Mouse (Mus musculus) C2C12 (cell line): ENCODE results near the gene Lpar4. TPM values are rescaled to one million over a fixed set of nuclear protein-coding genes. Genes with fewer than 3 reads are reported as not detected.

Experiments used
- H3K27me3 ChIP-seq: one replicate; pipeline ENCODE4 v1.6.1; 2011; ENCODE audit not compliant: control insufficient read depth, insufficient read depth, insufficient read length
- H3K36me3 ChIP-seq: one replicate; pipeline ENCODE4 v1.6.1; 2011; ENCODE audit not compliant: control insufficient read depth, insufficient read depth
- H3K4me3 ChIP-seq: one replicate; pipeline ENCODE4 v1.5.1; 2011; ENCODE audit warnings: mild to moderate bottlenecking, control low read depth; ENCODE audit not compliant: poor library complexity, insufficient read depth, severe bottlenecking
- H3K79me2 ChIP-seq: one replicate; pipeline ENCODE4 v1.6.1; 2011; ENCODE audit not compliant: control insufficient read depth, insufficient read depth
- H3K79me3 ChIP-seq: one replicate; pipeline ENCODE4 v1.6.1; 2011; ENCODE audit warnings: low read depth, control low read depth
- H3ac ChIP-seq: one replicate; pipeline ENCODE3; 2011; ENCODE audit warnings: low read depth; ENCODE audit not compliant: control insufficient read depth, insufficient read length
- CEBPB ChIP-seq: IDR thresholded peaks from one replicate; pipeline ENCODE4 v1.6.1; 2011; ENCODE audit warnings: low read depth, mild to moderate bottlenecking, control low read depth, moderate library complexity
- CTCF ChIP-seq: IDR thresholded peaks from one replicate; pipeline ENCODE4 v1.5.1; 2011; ENCODE audit not compliant: control insufficient read depth, insufficient read depth, insufficient read length
- FOSL1 ChIP-seq: IDR thresholded peaks from one replicate; pipeline ENCODE4 v1.8.0; 2011; ENCODE audit warnings: mild to moderate bottlenecking, low read length; ENCODE audit not compliant: poor library complexity, insufficient read depth, severe bottlenecking
- MAX ChIP-seq: IDR thresholded peaks from one replicate; pipeline ENCODE4 v1.6.1; 2011; ENCODE audit warnings: mild to moderate bottlenecking, control low read depth
- MYOD1 ChIP-seq: IDR thresholded peaks from one replicate; pipeline ENCODE4 v1.6.1; 2011; ENCODE audit warnings: low read depth; ENCODE audit not compliant: control insufficient read depth, insufficient read length
- MYOG ChIP-seq: IDR thresholded peaks from one replicate; pipeline ENCODE4 v1.6.1; 2011; ENCODE audit not compliant: control insufficient read depth, insufficient read length; ENCODE audit errors: extremely low read depth
- USF1 ChIP-seq: IDR thresholded peaks from one replicate; pipeline ENCODE4 v1.6.1; 2011; ENCODE audit warnings: low read depth, mild to moderate bottlenecking, control low read depth, moderate library complexity
- polyA plus RNA-seq: library from polyadenylated mRNA; unstranded; fragments of >200 nt; fragmentation: generic; extraction: Trizol; gene quantifications from one replicate; pipeline ENCODE4 v1.2.1, GENCODE M21; 2012; ENCODE audit warnings: missing spikeins

Gene Lpar4
- polyA plus RNA-seq, 1 experiment = 0.26 TPM

DNA sequence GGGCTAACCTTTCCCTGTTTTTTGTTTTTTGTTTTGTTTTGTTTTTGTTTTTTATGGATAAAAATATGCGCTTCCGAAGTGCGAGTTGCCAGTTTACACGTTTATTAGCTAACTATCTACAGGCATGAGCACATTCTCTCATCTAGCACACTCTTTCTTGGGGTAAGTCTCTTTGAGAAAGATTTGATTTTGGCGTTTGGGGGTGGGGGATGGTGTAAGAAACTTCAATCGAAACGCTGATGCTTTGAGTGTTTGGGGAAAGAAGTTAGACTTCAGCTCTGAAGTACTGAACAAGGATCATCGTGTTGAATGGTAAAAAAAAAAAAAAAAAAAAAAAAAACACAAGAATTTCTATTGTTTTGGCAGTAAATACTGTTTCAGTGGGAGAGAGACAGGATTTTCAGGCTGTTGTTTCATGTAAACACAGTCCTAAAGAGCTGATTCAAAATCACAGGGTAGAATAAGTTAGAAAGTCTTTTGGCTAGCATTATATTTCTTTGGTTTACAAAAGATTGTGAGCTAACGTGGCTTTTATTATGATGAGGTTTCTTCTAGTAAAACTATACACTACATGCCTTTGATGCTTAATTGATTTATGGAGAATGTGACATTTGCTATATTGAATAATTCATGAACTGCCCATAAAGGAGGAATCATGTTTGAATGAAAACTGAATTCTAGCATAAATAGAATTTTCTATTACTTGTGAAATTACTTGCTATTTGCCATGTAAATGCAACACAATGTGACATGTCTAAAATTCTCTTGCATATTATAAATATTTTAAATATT lies 599 bp downstream of the Lpar4 start:
- no peak for TF ChIP-seq CTCF
- no peaks in the 10 kb centered on the region for H3K79me3 ChIP-seq
- no peaks in the 10 kb centered on the region for H3K79me2 ChIP-seq
- H3K36me3 ChIP-seq = no peaks in the 10 kb centered on the region
- no peaks in the 10 kb centered on the region for H3K27me3 ChIP-seq
- peak overlapping the region; percentile 21 for H3K4me3 ChIP-seq
- H3ac ChIP-seq = no peak overlapping the region

DNA sequence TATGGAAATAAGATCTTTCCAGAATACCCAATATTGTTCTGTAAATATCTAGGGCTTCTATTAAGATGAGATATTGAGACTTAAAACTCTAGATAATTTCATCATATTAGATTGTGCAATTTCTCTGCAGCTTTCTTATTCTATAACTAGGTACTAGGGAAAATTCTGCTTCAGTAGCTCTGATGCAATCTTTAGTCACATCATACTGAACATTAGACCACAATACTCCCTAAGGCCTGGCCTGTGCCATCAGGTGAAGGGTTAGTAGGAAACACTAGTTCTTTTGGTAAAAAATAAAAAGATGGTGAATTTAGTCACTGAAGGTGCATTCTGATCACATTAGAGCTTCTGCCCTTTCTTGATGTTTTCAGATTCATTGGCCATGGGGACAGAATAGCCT lies 4.1 kb downstream of the Lpar4 start:
- no peak overlapping the region for H3K4me3 ChIP-seq
- no peaks in the 10 kb centered on the region for H3K27me3 ChIP-seq
- no peaks in the 10 kb centered on the region for H3K79me3 ChIP-seq
- no peaks in the 10 kb centered on the region for H3K36me3 ChIP-seq
- TF ChIP-seq FOSL1 (no peak), CEBPB (no peak), MAX (no peak), MYOG (no peak), USF1 (no peak), CTCF (no peak), MYOD1 (no peak)
- no peak overlapping the region for H3ac ChIP-seq
- no peaks in the 10 kb centered on the region for H3K79me2 ChIP-seq

DNA sequence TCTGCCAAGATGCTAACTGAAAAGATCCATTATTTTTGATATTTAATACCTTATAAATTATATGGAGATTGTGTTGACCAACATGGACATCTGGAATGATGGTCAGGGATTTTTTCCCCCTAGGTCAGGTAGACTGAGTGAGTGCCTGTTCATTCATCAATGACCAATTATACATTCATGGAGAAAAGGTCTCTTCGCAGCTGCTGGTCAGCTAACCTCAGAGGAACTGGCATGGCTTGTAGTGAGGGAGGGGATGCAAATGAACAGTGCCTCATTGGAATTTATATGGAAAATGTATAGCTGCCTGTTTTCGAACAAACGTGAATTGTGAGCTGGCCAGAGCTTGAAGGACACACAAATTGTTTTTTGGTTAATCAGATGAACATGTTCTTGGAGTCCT lies 18.9 kb downstream of the Lpar4 start:
- H3ac ChIP-seq = no peak overlapping the region
- TF ChIP-seq CTCF = no peak
- TF ChIP-seq MYOG = no peak
- no peak for TF ChIP-seq FOSL1
- TF ChIP-seq MAX = no peak
- TF ChIP-seq USF1 = no peak
- TF ChIP-seq CEBPB = no peak
- no peak for TF ChIP-seq MYOD1
- H3K79me2 ChIP-seq = no peaks in the 10 kb centered on the region
- no peaks in the 10 kb centered on the region for H3K36me3 ChIP-seq
- H3K27me3 ChIP-seq = no peaks in the 10 kb centered on the region
- no peak overlapping the region for H3K4me3 ChIP-seq
- H3K79me3 ChIP-seq = no peaks in the 10 kb centered on the region

DNA sequence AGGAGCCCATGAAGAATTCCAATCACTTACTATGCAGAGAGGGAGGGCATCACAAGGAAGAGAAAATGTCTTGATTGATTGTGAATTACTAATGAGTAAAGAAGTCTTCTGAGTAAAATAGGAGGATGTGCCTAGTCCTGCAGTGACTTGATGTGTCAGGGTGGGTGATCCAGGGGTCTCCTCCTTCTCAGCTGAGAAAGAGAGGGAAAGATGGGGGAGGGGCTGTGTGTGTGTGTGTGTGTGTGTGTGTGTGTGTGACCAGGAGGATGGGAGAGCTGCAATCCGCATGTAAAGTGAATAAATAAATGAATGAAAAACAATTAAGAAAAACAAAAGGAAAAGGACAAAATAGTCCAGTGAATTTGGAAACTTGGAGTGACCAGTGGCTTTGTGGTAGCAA lies 30.1 kb downstream of the Lpar4 start:
- no peak overlapping the region for H3K4me3 ChIP-seq
- TF ChIP-seq MAX (no peak), MYOD1 (no peak), CTCF (no peak), MYOG (no peak), USF1 (no peak), FOSL1 (no peak), CEBPB (no peak)
- H3K36me3 ChIP-seq = no peaks in the 10 kb centered on the region
- H3ac ChIP-seq = no peak overlapping the region
- no peaks in the 10 kb centered on the region for H3K79me2 ChIP-seq
- H3K79me3 ChIP-seq = no peaks in the 10 kb centered on the region
- H3K27me3 ChIP-seq = no peaks in the 10 kb centered on the region

DNA sequence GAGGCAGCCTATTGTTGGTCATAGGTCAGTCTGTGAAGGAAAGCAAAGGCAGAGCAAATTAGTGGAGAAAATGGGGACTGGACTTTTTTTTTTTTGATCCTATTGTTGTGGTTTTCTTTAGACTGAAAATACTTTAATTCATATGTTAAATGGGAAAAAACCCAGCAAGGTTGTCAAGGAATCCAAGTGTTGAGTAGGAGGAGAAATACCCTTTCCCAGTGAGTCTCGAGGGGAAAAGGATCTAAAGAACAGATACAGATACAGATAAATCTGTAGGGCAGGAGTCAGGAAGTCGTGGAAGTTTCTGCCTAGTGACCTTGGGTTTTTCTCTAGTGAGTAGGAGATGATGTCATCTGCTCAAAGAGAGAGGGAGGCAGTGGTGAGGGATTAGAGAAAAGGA lies 30.6 kb downstream of the Lpar4 start:
- Histone ChIP-seq H3K4me3 (no peak overlapping the region), H3K79me2 (no peaks in the 10 kb centered on the region), H3K79me3 (no peaks in the 10 kb centered on the region), H3K27me3 (no peaks in the 10 kb centered on the region), H3ac (no peak overlapping the region), H3K36me3 (no peaks in the 10 kb centered on the region)
- TF ChIP-seq MYOG (no peak), CTCF (no peak), MAX (no peak), USF1 (no peak), CEBPB (no peak), MYOD1 (no peak), FOSL1 (no peak)

DNA sequence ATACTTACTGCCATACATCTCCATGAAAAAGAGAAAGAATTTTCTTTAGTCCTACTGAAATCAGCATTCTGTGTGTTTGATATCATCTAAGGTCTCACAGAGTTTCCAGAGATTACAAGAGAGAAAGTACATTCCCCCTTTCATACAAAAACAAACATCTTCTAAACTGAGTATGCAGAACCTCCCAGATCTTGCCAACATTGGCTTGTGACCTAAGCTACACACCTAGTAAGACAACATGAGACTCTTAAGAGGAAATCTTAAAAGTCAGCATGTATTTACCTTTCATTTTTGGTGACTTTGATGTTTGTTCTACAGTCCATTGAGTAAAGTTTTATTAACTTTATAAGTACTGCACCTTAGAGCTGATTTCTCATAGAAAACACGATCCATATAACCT lies 33.4 kb downstream of the Lpar4 start:
- Histone ChIP-seq H3K79me3 (no peaks in the 10 kb centered on the region), H3K4me3 (no peak overlapping the region), H3K27me3 (no peaks in the 10 kb centered on the region), H3K36me3 (no peaks in the 10 kb centered on the region), H3ac (no peak overlapping the region), H3K79me2 (no peaks in the 10 kb centered on the region)
- no peak for TF ChIP-seq CEBPB
- TF ChIP-seq MYOG = no peak
